Mouse (Mus musculus): Measurements from ENCODE around the gene Thap4. TPM values are rescaled to one million over a fixed set of nuclear protein-coding genes. Genes with fewer than 3 reads are reported as not detected.

The Thap4 gene
- 47.2 and 51.8 TPM in 2 replicates for polyA plus RNA-seq (2016; fragmentation: Nextera tagmentation; extraction: Ambion mirVana)

- peaks cover 10% of the 10 kb centered on the region for H3K36me3 ChIP-seq
- H3K27ac ChIP-seq (ENCODE audit: poor library complexity, severe bottlenecking), result peak within 1 kb of the TSS; percentile 77
- H3K27me3 ChIP-seq (replicated peaks), result no peaks in the 10 kb centered on the region
- under 1% methylated on average over 117 of the region's 121 CpGs for WGBS
- H3K4me1 ChIP-seq (replicated peaks), result peaks cover 16% of the 10 kb centered on the region
- peak within 1 kb of the TSS; percentile 74 for H3K4me3 ChIP-seq
- H3K9ac ChIP-seq, result peak within 1 kb of the TSS; percentile 88
- H3K9me3 ChIP-seq (replicated peaks), result no peaks in the 10 kb centered on the region
- H3K4me2 ChIP-seq, result peak within 1 kb of the TSS; percentile 91
- peak; percentile 92 for ATAC-seq (ENCODE audit: insufficient number of reproducible peaks, low FRiP score)
These were observed at the start of gene Thap4 for GRCm38 (mm10) chr1:93754573-93755290. Thap4 (minus strand) TSS chr1:93754864.

- Histone ChIP-seq H3K27me3 (replicated peaks) (no peaks in the 10 kb centered on the region), H3K27ac (ENCODE audit: poor library complexity, severe bottlenecking) (peak within 1 kb of the TSS; percentile 97), H3K4me2 (peak within 1 kb of the TSS; percentile 84), H3K9ac (peak within 1 kb of the TSS; percentile 85), H3K36me3 (peaks cover 43% of the 10 kb centered on the region), H3K4me3 (peak within 1 kb of the TSS; percentile 73), H3K4me1 (replicated peaks) (peaks cover 32% of the 10 kb centered on the region), H3K9me3 (replicated peaks) (no peaks in the 10 kb centered on the region)
- ATAC-seq (ENCODE audit: insufficient number of reproducible peaks, low FRiP score), result peak; percentile 96
- WGBS, result under 1% methylated on average over 87 of the region's 94 CpGs
These were observed 49.2 kb upstream of the Thap4 start, which contains the start of gene Ing5 for GRCm38 (mm10) chr1:93803556-93804507. Ing5 (plus strand) TSS chr1:93803965.

GRCm38 (mm10) chr1:93802771-93803170, 48.1 kb upstream of the Thap4 start:
- Histone ChIP-seq H3K9me3 (replicated peaks) (no peaks in the 10 kb centered on the region), H3K36me3 (peaks cover 43% of the 10 kb centered on the region), H3K27ac (ENCODE audit: poor library complexity, severe bottlenecking) (peak overlapping the region; percentile 84; the same call in 1 of the 2 replicates), H3K4me1 (replicated peaks) (peaks cover 32% of the 10 kb centered on the region), H3K27me3 (replicated peaks) (no peaks in the 10 kb centered on the region), H3K4me3 (peak overlapping the region; percentile 73; the same call in 1 of the 2 replicates), H3K4me2 (peak overlapping the region; percentile 84; the same call in 1 of the 2 replicates), H3K9ac (no peak overlapping the region)
- ATAC-seq (ENCODE audit: insufficient number of reproducible peaks, low FRiP score), result no peak
- 84% methylated on average over 5 of the region's 5 CpGs for WGBS

- peak; percentile 74 for ATAC-seq (ENCODE audit: insufficient number of reproducible peaks, low FRiP score)
- Histone ChIP-seq H3K36me3 (peaks cover 41% of the 10 kb centered on the region), H3K9me3 (replicated peaks) (no peaks in the 10 kb centered on the region), H3K27me3 (replicated peaks) (no peaks in the 10 kb centered on the region), H3K4me1 (replicated peaks) (peaks cover 32% of the 10 kb centered on the region), H3K27ac (ENCODE audit: poor library complexity, severe bottlenecking) (peak within 1 kb of the TSS; percentile 84), H3K4me2 (peak within 1 kb of the TSS; percentile 79), H3K9ac (peak within 1 kb of the TSS; percentile 85), H3K4me3 (peak within 1 kb of the TSS; percentile 82)
- under 1% methylated on average over 42 of the region's 42 CpGs for WGBS
These were observed 47.1 kb upstream of the Thap4 start, which contains the start of gene Dtymk for GRCm38 (mm10) chr1:93801741-93802238. Dtymk (minus strand) TSS chr1:93801934.

- Histone ChIP-seq H3K4me1 (replicated peaks) (peaks cover 37% of the 10 kb centered on the region), H3K27ac (ENCODE audit: poor library complexity, severe bottlenecking) (peak overlapping the region; percentile 84; the same call in 1 of the 2 replicates), H3K4me2 (peak overlapping the region; percentile 79), H3K36me3 (peaks cover 35% of the 10 kb centered on the region), H3K9me3 (replicated peaks) (no peaks in the 10 kb centered on the region), H3K4me3 (peak overlapping the region; percentile 82), H3K27me3 (replicated peaks) (no peaks in the 10 kb centered on the region), H3K9ac (peak overlapping the region; percentile 85)
- ATAC-seq (ENCODE audit: insufficient number of reproducible peaks, low FRiP score), result no peak
- WGBS, result 70% methylated on average over 21 of the region's 21 CpGs
These were observed 46.2 kb upstream of the Thap4 start for GRCm38 (mm10) chr1:93800670-93801503.

GRCm38 (mm10) chr1:93795886-93796285, 41.2 kb upstream of the Thap4 start:
- WGBS, result 56% methylated on average over 8 of the region's 8 CpGs
- peaks cover 80% of the 10 kb centered on the region for H3K36me3 ChIP-seq
- no peak overlapping the region for H3K9ac ChIP-seq
- no peak for ATAC-seq (ENCODE audit: insufficient number of reproducible peaks, low FRiP score)
- H3K4me3 ChIP-seq, result no peak overlapping the region
- peaks cover 15% of the 10 kb centered on the region for H3K4me1 ChIP-seq (replicated peaks)
- no peaks in the 10 kb centered on the region for H3K9me3 ChIP-seq (replicated peaks)
- H3K27me3 ChIP-seq (replicated peaks), result no peaks in the 10 kb centered on the region
- no peak overlapping the region for H3K27ac ChIP-seq (ENCODE audit: poor library complexity, severe bottlenecking)
- H3K4me2 ChIP-seq, result peak overlapping the region; percentile 8; the same call in 1 of the 2 replicates

- Histone ChIP-seq H3K4me1 (replicated peaks) (peaks cover 11% of the 10 kb centered on the region), H3K4me3 (no peak overlapping the region), H3K27ac (ENCODE audit: poor library complexity, severe bottlenecking) (no peak overlapping the region), H3K36me3 (peaks cover 84% of the 10 kb centered on the region), H3K4me2 (no peak overlapping the region), H3K9me3 (replicated peaks) (no peaks in the 10 kb centered on the region), H3K9ac (no peak overlapping the region), H3K27me3 (replicated peaks) (no peaks in the 10 kb centered on the region)
- ATAC-seq (ENCODE audit: insufficient number of reproducible peaks, low FRiP score), result no peak
- WGBS, result 93% methylated on average over 8 of the region's 8 CpGs
These were observed 39.9 kb upstream of the Thap4 start for GRCm38 (mm10) chr1:93794526-93794925.

GRCm38 (mm10) chr1:93786912-93787311, 32.2 kb upstream of the Thap4 start:
- Histone ChIP-seq H3K9ac (no peak overlapping the region), H3K36me3 (peaks cover 98% of the 10 kb centered on the region), H3K4me3 (no peak overlapping the region), H3K27ac (ENCODE audit: poor library complexity, severe bottlenecking) (no peak overlapping the region), H3K27me3 (replicated peaks) (no peaks in the 10 kb centered on the region), H3K4me1 (replicated peaks) (no peaks in the 10 kb centered on the region), H3K4me2 (no peak overlapping the region), H3K9me3 (replicated peaks) (no peaks in the 10 kb centered on the region)
- 0 out of 2 replicates have a peak, but pooled peaks have one; percentile 9 for ATAC-seq (ENCODE audit: insufficient number of reproducible peaks, low FRiP score)
- 85% methylated on average over 2 of the region's 2 CpGs for WGBS

- no peak overlapping the region for H3K9ac ChIP-seq
- no peaks in the 10 kb centered on the region for H3K27me3 ChIP-seq (replicated peaks)
- no peak overlapping the region for H3K4me2 ChIP-seq
- no peak for ATAC-seq (ENCODE audit: insufficient number of reproducible peaks, low FRiP score)
- H3K27ac ChIP-seq (ENCODE audit: poor library complexity, severe bottlenecking), result no peak overlapping the region
- 94% methylated on average over 5 of the region's 5 CpGs for WGBS
- no peak overlapping the region for H3K4me3 ChIP-seq
- H3K36me3 ChIP-seq, result peaks cover 88% of the 10 kb centered on the region
- H3K4me1 ChIP-seq (replicated peaks), result no peaks in the 10 kb centered on the region
- H3K9me3 ChIP-seq (replicated peaks), result no peaks in the 10 kb centered on the region
These were observed 22.0 kb upstream of the Thap4 start for GRCm38 (mm10) chr1:93776686-93777085.

GRCm38 (mm10) chr1:93769901-93770300, 15.2 kb upstream of the Thap4 start:
- H3K36me3 ChIP-seq, result peaks cover 60% of the 10 kb centered on the region
- no peak overlapping the region for H3K4me2 ChIP-seq
- H3K27ac ChIP-seq (ENCODE audit: poor library complexity, severe bottlenecking), result no peak overlapping the region
- H3K9me3 ChIP-seq (replicated peaks), result 0 out of 2 replicates have a peak, but pooled peaks cover 2% of the 10 kb centered on the region
- WGBS, result 81% methylated on average over 3 of the region's 3 CpGs
- H3K9ac ChIP-seq, result no peak overlapping the region
- H3K4me3 ChIP-seq, result no peak overlapping the region
- no peak for ATAC-seq (ENCODE audit: insufficient number of reproducible peaks, low FRiP score)
- H3K4me1 ChIP-seq (replicated peaks), result no peaks in the 10 kb centered on the region
- no peaks in the 10 kb centered on the region for H3K27me3 ChIP-seq (replicated peaks)

Data from heart, embryonic 12.5 days (tissue).